Mouse (Mus musculus) ovary, adult 2 months (tissue): Measurements from ENCODE around the gene Abcc4. TPM values are rescaled to one million over a fixed set of nuclear protein-coding genes. Genes with fewer than 3 reads are reported as not detected.

Source experiments
- polyA plus RNA-seq: library from polyadenylated mRNA; depleted of rRNA; stranded (reverse); fragments of >200 nt; gene quantifications from 2 replicates; pipeline ENCODE4 v1.2.3, GENCODE M21; 2012; rRNA removed

Abcc4 gene
- 5.5 and 9.4 TPM in 2 replicates for polyA plus RNA-seq

GRCm38 (mm10) chr14:118705808-118706731 lies at the start of gene Abcc4:
Abcc4 (minus strand) TSS chr14:118706219.

Other genes starting within 250 kb of the Abcc4 start
- 15.3 and 15.5 TPM in 2 replicates for gene Cldn10, start 81.7 kb upstream of the Abcc4 start, polyA plus RNA-seq
- gene Dzip1, start 219.2 kb upstream of the Abcc4 start, polyA plus RNA-seq = 26.2 and 28.0 TPM in 2 replicates
- 16.0 and 24.5 TPM in 2 replicates for gene Dnajc3, start 231.8 kb upstream of the Abcc4 start, polyA plus RNA-seq